Mouse (Mus musculus): Measurements from ENCODE around the gene Pik3c2b.
"Not testable (repeated sequence)": the region's sequence is repeated elsewhere in the genome, so short reads cannot be mapped to it uniquely, and the experiment has no call there.

Pik3c2b gene

GRCm38 (mm10) chr1:133045011-133045860 lies at the start of gene Pik3c2b:
Gene Pik3c2b (plus strand): TSS chr1:133045667.
- no peak for DNase-seq

GRCm38 (mm10) chr1:133000347-133000746 lies 45.1 kb upstream of the Pik3c2b start:
- no peak for DNase-seq

- no peak for DNase-seq
Observed at GRCm38 (mm10) chr1:133006571-133006970, 38.9 kb upstream of the Pik3c2b start.

GRCm38 (mm10) chr1:133011955-133012841 lies 33.3 kb upstream of the Pik3c2b start:
- DNase-seq = no peak

- DNase-seq = no peak
Observed at GRCm38 (mm10) chr1:133013331-133013730, 32.1 kb upstream of the Pik3c2b start.

- no peak for DNase-seq
Observed at GRCm38 (mm10) chr1:133014196-133014595, 31.3 kb upstream of the Pik3c2b start.

GRCm38 (mm10) chr1:133016775-133017428 lies 28.6 kb upstream of the Pik3c2b start:
- no peak for DNase-seq

GRCm38 (mm10) chr1:133018580-133018979 lies 26.9 kb upstream of the Pik3c2b start:
- DNase-seq = no peak

- DNase-seq = no peak
Observed at GRCm38 (mm10) chr1:133019312-133019711, 26.2 kb upstream of the Pik3c2b start.

GRCm38 (mm10) chr1:133020137-133020894 lies 25.2 kb upstream of the Pik3c2b start:
- no peak for DNase-seq

GRCm38 (mm10) chr1:133021391-133021790 lies 24.1 kb upstream of the Pik3c2b start:
- DNase-seq = no peak

GRCm38 (mm10) chr1:133021971-133022370 lies 23.5 kb upstream of the Pik3c2b start:
- DNase-seq = not testable (repeated sequence)

- not testable (repeated sequence) for DNase-seq
Observed at GRCm38 (mm10) chr1:133023723-133024122, 21.7 kb upstream of the Pik3c2b start.

- no peak for DNase-seq
Observed at GRCm38 (mm10) chr1:133024426-133024825, 21.0 kb upstream of the Pik3c2b start.

GRCm38 (mm10) chr1:133025051-133025795 lies 20.2 kb upstream of the Pik3c2b start:
- peak; percentile 88 to 94 for DNase-seq

GRCm38 (mm10) chr1:133025796-133026190 lies 19.7 kb upstream of the Pik3c2b start:
- DNase-seq = not testable (repeated sequence)

GRCm38 (mm10) chr1:133027126-133027525 lies 18.3 kb upstream of the Pik3c2b start:
- no peak for DNase-seq

- no peak for DNase-seq
Observed at GRCm38 (mm10) chr1:133027980-133028379, 17.5 kb upstream of the Pik3c2b start.

- DNase-seq = no peak
Observed at GRCm38 (mm10) chr1:133029744-133030143, 15.7 kb upstream of the Pik3c2b start.

- no peak for DNase-seq
Observed at GRCm38 (mm10) chr1:133030461-133030860, 15.0 kb upstream of the Pik3c2b start, which contains the start of gene Mdm4. Gene Mdm4 (minus strand): TSS chr1:133030561.

GRCm38 (mm10) chr1:133032981-133033315 lies 12.5 kb upstream of the Pik3c2b start:
- no peak for DNase-seq

All from kidney, postnatal 25 days (tissue).